Mouse (Mus musculus) G1E-ER4 (cell line): ENCODE results near the gene Selenoo. TPM values are rescaled to one million over a fixed set of nuclear protein-coding genes. Genes with fewer than 3 reads are reported as not detected.

ENCODE experiments used
- GATA1 ChIP-seq: IDR thresholded peaks from one replicate; pipeline ENCODE4 v1.8.0; 2012; ENCODE audit warnings: low read length, inconsistent platforms
- polyA plus RNA-seq: library from polyadenylated mRNA; stranded (reverse); fragments of >175 nt; gene quantifications from 2 replicates; pipeline ENCODE4 v1.2.3, GENCODE M21; 2012

Selenoo gene
- polyA plus RNA-seq, result 15.8 and 19.7 TPM in 2 replicates

GRCm38 (mm10) chr15:89088607-89089247 is at the start of gene Selenoo:
Gene Selenoo (plus strand): TSS chr15:89089084.
- TF ChIP-seq GATA1, result no peak

DNA sequence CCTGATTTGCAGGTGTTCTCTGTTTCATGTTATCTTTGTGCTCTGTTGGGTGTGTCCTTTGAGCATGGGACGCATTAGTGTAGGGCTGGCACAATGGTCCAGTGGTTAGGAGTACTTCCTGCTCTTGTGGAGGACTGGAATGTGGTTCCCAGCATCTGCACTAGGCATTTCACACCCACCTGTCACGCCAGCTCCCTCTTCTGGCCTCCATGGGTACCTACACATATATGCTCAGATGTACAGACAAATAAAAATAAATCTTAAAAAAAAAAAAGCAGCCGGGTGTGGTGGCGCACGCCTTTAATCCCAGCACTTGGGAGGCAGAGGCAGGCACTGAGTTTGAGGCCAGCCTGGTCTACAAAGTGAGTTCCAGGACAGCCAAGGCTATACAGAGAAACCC is 44.5 kb upstream of the Selenoo start:
- TF ChIP-seq GATA1, result no peak

GRCm38 (mm10) chr15:89046356-89046755 is 42.5 kb upstream of the Selenoo start:
- TF ChIP-seq GATA1, result no peak

DNA sequence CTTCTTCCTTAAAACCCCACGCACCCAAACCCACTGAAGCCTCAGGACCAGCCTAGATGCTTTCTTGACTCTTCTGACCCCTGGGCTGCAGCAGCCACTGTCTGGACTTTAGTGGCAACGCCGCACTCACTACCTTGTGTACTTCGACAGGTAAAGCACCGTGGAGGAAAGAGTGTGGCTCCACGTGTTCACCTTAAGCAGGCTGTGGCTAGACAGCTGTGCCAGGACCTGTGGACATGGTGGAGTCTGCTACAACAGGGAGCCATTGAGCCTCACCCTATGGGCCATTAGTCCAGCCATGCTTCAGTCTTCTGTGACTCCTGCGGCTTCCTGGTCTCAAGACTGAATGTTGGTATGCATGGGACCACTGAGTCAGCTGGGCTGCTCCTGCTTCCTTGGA is 34.2 kb upstream of the Selenoo start:
- TF ChIP-seq GATA1, result no peak

GRCm38 (mm10) chr15:89058736-89059135 is 30.1 kb upstream of the Selenoo start:
- TF ChIP-seq GATA1, result no peak

DNA sequence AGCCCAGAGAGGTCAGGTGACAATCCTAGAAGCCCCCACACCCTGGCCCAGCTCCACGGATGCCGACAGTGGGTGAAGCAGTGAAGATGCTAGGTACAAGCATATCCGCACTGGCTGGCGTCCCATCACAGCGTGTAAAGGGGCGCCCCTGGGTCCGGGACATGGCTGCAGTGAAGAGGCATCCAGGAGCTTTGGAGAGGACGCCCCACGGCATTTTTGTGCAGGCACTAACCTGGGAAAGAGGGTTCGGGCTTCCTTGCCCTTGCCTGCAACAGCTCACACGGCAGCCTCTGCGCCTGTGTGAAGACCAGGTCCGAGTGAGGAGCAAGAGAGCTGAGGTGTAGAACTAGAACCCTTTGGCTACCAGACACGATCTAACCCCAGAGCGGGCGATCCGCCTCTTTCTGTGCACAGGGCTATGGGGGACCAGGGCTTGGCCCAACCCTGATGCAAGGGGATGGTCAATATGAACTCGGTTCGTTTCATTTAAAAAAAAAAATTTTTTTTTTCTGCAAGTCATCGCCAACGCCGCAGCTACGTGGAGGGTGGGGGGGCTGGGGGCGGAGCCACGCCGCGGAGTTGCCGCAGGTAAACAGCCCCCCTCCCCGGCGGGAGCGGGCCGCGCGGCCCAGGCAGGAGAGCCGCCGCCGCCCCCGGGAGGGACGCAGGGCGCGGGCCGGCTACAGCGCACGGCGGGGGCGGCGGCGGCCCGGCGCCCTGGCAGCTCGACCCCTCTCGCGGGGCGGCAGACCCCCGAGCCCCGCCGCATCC is 29.5 kb upstream of the Selenoo start, which contains the start of gene Panx2:
Gene Panx2, plus strand, starts transcription at position 574 of the 771 bp plus-strand sequence.
- no peak for TF ChIP-seq GATA1

DNA sequence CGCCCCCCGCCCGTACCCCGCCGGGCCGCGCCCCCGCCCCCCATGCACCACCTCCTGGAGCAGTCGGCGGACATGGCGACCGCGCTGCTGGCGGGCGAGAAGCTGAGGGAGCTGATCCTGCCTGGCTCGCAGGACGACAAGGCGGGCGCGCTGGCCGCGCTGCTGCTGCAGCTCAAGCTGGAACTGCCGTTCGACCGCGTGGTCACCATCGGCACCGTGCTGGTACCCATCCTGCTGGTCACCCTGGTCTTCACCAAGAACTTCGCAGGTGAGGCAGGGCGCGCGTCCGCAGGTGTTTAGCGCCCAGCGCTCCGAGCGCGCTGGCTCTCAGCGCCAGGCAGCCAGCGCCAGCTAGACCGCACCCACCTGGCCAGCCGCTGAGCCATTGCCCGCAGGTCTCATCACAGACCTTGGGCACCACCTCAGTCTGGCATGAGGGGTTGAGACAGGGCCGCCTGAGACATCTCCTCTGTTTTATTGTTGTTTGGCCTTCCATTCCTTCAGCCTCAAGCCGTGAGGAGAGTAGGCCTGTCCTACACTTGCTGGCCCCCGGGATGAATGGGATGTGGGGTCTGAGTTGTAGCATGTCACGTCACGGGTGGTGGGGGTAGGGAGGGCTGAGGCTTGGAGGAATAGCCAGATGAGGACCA is 28.7 kb upstream of the Selenoo start:
- TF ChIP-seq GATA1, result no peak

DNA sequence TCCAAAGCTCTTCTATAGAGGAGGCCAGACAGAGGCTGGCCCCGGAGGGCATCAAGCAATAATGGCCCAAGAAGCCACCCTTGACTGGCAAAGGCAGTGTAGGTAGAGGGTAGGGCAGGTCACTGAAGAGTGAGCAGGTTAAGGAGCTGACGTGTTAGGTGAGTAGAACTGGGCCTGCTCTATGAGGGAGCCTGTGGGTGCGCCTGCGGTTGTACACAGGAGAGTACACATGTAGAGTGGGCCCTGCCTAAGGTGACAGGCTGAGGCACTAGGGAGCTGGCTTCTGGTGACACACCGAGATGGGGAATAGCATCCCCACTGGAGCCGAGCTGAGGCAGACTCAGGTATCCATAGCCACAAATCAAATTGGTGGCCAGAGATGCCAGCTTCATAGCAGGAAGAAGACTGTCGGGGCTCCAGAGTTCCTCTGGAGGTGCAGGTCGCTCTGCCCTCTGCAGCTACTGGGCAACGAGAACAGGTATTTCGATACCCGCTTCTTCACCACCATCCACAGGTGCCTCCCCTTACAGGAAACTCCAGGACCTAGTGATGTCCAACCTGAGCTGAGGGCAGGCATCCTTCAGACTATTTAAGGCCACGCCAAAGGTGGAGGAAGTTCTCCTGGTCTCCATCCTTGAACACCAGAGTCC is 27.9 kb upstream of the Selenoo start:
- no peak for TF ChIP-seq GATA1

DNA sequence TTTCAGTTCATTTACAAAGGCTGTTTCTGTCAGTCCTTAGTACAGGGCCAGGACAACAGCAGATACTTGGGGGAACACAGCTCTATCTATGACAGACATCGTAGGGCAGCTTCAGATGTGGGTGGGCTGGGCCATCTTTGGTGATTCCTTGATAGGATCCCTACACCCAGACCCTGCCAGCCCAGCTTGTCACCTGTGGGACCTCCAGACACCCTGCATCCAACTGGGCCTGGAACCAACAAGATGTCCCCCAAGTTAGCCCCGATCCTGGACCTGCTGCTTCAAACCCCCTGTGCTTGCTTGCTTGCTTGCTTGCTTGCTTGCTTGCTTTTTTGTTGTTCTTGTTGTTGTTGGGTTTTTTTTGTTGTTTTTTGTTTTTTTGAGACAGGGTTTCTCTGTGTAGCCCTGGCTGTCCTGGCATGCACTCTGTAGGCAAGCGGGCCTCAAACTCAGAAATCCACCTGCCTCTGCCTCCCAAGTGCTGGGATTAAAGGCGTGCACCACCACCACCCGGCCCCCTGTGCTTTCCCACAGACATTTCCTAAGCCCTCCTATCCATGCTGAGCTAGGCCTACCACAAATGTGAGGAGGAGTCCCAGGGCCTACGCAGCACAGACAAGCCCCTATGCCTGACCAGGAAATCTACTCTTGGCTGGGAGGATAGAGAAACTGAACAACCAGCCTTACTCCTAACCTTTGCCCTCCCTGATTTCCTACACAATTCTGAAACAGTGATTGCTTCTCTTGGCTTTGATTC is 26.9 kb upstream of the Selenoo start:
- TF ChIP-seq GATA1, result no peak

GRCm38 (mm10) chr15:89062518-89062910 is 26.4 kb upstream of the Selenoo start:
- no peak for TF ChIP-seq GATA1

GRCm38 (mm10) chr15:89063001-89063400 is 25.9 kb upstream of the Selenoo start:
- TF ChIP-seq GATA1, result no peak

GRCm38 (mm10) chr15:89063536-89063935 is 25.3 kb upstream of the Selenoo start:
- TF ChIP-seq GATA1, result no peak

- TF ChIP-seq GATA1, result no peak
Measured at GRCm38 (mm10) chr15:89064891-89065290, 24.0 kb upstream of the Selenoo start.

GRCm38 (mm10) chr15:89067609-89068008 is 21.3 kb upstream of the Selenoo start:
- TF ChIP-seq GATA1, result no peak

- TF ChIP-seq GATA1, result no peak
Measured at GRCm38 (mm10) chr15:89068226-89068625, 20.7 kb upstream of the Selenoo start.
